Mouse (Mus musculus) testis, adult 2 months (tissue): ENCODE results near the gene Tmem252. TPM values are rescaled to one million over a fixed set of nuclear protein-coding genes. Genes with fewer than 3 reads are reported as not detected.

Experiments
- H3K27ac ChIP-seq: fragments of 200-500 bp; 2 replicates; pipeline ENCODE4 v1.5.1; 2012; ENCODE audit warnings: low read depth, low read length; ENCODE audit not compliant: control insufficient read depth, insufficient read depth
- H3K27me3 ChIP-seq: fragments of 200-500 bp; 2 replicates; pipeline ENCODE4 v1.6.1; 2012; ENCODE audit warnings: mild to moderate bottlenecking, low read length, moderate library complexity; ENCODE audit not compliant: control insufficient read depth, insufficient read depth
- H3K36me3 ChIP-seq: fragments of 200-500 bp; 2 replicates; pipeline ENCODE4 v1.6.1; 2012; ENCODE audit warnings: mild to moderate bottlenecking, low read length; ENCODE audit not compliant: control insufficient read depth, insufficient read depth
- H3K4me1 ChIP-seq: fragments of 200-500 bp; 2 replicates; pipeline ENCODE4 v1.6.1; 2012; ENCODE audit warnings: low read length; ENCODE audit not compliant: control insufficient read depth, insufficient read depth
- H3K4me3 ChIP-seq: fragments of 200-500 bp; 2 replicates; pipeline ENCODE4 v1.5.1; 2012; ENCODE audit warnings: low read depth, mild to moderate bottlenecking, low read length, moderate library complexity, mixed read lengths; ENCODE audit not compliant: control insufficient read depth
- CTCF ChIP-seq: fragments of 200-500 bp; IDR thresholded peaks from 2 replicates; pipeline ENCODE4 v1.5.1; 2012; ENCODE audit warnings: low read depth, mild to moderate bottlenecking, inconsistent platforms, low read length, moderate library complexity; ENCODE audit not compliant: control insufficient read depth, insufficient read depth, insufficient replicate concordance
- POLR2A ChIP-seq: fragments of 200-500 bp; IDR thresholded peaks from 2 replicates; pipeline ENCODE4 v1.6.1; 2012; ENCODE audit warnings: low read depth, mild to moderate bottlenecking, inconsistent platforms, low read length, moderate library complexity; ENCODE audit not compliant: control insufficient read depth
- polyA plus RNA-seq: library from polyadenylated mRNA; depleted of rRNA; stranded (reverse); fragments of >200 nt; gene quantifications from 2 replicates; pipeline ENCODE4 v1.2.3, GENCODE M21; 2012

Tmem252 gene
- polyA plus RNA-seq, 1 experiment: 0.06 TPM

GRCm38 (mm10) chr19:24662346-24662745 is 11.5 kb upstream of the Tmem252 start:
- H3K27me3 ChIP-seq: no peaks in the 10 kb centered on the region
- no peak overlapping the region for H3K4me3 ChIP-seq
- H3K36me3 ChIP-seq: no peaks in the 10 kb centered on the region
- H3K4me1 ChIP-seq: no peaks in the 10 kb centered on the region
- TF ChIP-seq POLR2A: no peak
- no peak for TF ChIP-seq CTCF
- H3K27ac ChIP-seq: no peak overlapping the region

GRCm38 (mm10) chr19:24665771-24666170 is 8.0 kb upstream of the Tmem252 start:
- TF ChIP-seq POLR2A: no peak
- no peak for TF ChIP-seq CTCF
- Histone ChIP-seq H3K27ac (no peak overlapping the region), H3K4me3 (no peak overlapping the region), H3K4me1 (no peaks in the 10 kb centered on the region), H3K27me3 (no peaks in the 10 kb centered on the region), H3K36me3 (no peaks in the 10 kb centered on the region)

DNA sequence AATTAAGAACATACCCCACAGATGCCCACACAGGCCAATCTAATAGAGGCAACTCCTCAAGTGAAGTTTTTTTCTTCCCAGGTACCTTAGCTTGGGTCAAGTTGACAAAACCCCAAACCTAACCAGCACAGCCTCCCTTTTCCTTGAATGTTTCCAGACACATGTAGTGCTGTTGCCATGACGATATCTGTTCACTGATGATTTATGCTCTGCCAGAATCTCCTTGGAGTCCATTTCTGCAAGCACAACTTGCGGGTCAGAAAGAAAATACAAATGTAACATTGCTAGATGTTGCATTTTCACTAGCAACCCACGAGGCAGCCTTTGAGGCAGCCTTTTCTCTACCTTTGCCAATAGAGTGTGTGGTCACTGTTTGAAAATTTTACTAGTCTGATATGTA is 6.3 kb upstream of the Tmem252 start:
- Histone ChIP-seq H3K27ac (no peak overlapping the region), H3K36me3 (no peaks in the 10 kb centered on the region), H3K4me3 (no peak overlapping the region), H3K4me1 (no peaks in the 10 kb centered on the region), H3K27me3 (no peaks in the 10 kb centered on the region)
- TF ChIP-seq CTCF (no peak), POLR2A (no peak)

GRCm38 (mm10) chr19:24671571-24671970 is 2.2 kb upstream of the Tmem252 start:
- H3K4me3 ChIP-seq: no peak overlapping the region
- no peak for TF ChIP-seq POLR2A
- TF ChIP-seq CTCF: no peak
- no peaks in the 10 kb centered on the region for H3K36me3 ChIP-seq
- no peak overlapping the region for H3K27ac ChIP-seq
- peaks cover 2% of the 10 kb centered on the region for H3K4me1 ChIP-seq
- H3K27me3 ChIP-seq: no peaks in the 10 kb centered on the region

DNA sequence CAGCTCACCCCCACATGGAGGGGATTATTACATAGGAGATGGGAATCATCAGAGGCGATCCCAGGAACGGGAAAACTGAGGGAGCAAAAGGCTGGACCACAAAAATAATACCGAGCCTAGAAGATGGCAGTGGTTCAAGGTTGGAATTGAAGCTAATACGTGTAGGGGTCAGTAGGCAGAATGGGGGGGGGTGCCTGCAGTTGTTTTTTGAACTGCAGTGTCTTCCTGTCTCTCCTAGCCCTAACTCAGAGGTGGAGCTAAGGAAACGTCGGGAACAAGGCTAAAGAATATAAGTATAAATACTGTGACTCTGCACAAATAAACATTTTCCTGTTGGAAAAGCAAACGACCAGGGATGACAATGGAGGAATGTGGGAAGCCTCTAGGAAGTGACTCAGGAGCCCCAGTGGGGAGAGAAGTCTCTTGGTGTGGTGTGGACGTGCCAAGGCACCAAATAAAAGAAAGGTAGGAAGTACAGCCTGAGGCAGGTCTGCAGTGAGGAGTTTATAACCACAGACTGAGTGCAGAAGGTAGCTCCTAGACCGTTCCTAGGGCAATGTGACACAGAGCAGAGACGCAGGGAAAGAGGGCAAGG is 1.3 kb upstream of the Tmem252 start:
- Histone ChIP-seq H3K27ac (no peak overlapping the region), H3K27me3 (no peaks in the 10 kb centered on the region), H3K36me3 (no peaks in the 10 kb centered on the region), H3K4me3 (no peak overlapping the region), H3K4me1 (peaks cover 2% of the 10 kb centered on the region)
- no peak for TF ChIP-seq CTCF
- no peak for TF ChIP-seq POLR2A

DNA sequence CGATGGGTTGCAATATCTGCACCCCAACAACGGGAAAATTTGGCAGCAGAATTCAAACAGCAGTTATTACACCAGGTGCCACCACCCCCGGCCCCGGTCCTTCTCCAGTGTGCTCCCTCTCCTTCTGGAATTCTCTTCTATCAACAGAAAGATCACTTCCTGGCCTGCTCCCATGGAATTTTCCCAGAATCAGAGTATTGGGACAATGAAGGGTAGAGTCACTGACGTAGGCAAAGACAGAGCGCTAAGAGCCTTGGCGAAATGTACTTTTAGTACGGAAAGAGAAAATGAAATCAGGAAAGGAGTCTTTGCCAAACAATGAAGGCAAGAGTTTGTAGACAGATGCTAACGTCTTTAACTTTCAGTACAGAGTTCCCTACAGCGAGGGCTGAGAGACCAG is 477 bp upstream of the Tmem252 start:
- Histone ChIP-seq H3K4me3 (no peak overlapping the region), H3K4me1 (peaks cover 2% of the 10 kb centered on the region), H3K27ac (no peak overlapping the region), H3K36me3 (no peaks in the 10 kb centered on the region), H3K27me3 (no peaks in the 10 kb centered on the region)
- TF ChIP-seq POLR2A: no peak
- no peak for TF ChIP-seq CTCF

DNA sequence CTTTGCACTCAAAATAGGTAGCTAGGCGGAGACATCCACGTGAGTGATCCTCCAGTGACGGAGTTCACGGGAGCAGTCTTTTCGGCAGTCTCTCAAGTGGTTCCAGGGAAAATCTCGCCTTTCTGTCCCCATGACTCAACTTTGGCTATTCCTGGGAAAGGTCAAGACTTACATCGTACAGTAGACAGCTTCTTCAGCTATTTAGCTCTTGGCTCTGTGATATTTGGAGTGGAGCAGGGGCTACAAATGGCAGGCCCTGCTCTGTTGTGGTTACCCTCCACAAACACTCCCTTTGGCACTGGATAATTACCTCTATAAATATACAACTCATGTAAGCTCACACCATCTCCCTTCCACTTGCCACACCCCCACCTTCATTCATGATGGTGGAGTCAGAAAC is 2.6 kb downstream of the Tmem252 start:
- Histone ChIP-seq H3K27me3 (no peaks in the 10 kb centered on the region), H3K4me1 (peaks cover 2% of the 10 kb centered on the region), H3K27ac (no peak overlapping the region), H3K36me3 (no peaks in the 10 kb centered on the region), H3K4me3 (no peak overlapping the region)
- TF ChIP-seq POLR2A: no peak
- no peak for TF ChIP-seq CTCF

DNA sequence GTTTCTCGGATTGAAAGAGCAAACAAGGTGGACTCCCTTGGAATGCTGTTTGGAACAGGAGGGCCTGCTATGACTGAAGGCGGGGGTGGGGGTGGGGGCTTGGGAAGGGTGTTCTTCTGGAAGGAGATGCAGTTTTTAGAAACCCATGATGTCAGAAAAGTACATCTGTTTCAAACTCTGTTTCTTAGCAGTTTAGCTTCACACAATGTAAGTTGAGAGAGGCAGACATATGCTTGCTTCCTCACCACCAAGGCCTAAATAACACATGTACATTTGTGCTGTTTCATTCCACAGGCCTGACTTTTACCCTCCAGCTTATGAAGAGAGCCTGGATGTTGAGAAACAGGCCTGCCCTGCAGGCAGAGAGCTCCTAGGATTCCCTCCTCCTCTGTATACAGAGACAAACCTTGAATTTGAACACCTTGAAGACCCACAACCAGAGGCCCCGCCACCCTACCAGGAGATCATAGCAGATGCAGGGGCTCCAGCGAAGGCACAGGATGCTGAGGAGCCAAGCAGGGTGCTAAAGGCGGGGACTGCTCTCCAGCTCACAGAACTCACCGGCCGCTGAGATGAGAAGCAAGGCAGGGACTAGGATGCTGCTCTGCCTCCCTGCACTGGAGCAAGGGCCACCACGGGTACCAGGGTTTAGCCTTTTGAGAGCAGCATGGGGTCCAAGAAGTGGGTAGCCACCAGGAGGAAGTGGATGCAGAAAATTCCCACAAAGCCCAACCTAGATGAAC is 3.6 kb downstream of the Tmem252 start:
- Histone ChIP-seq H3K27me3 (no peaks in the 10 kb centered on the region), H3K27ac (no peak overlapping the region), H3K4me3 (no peak overlapping the region), H3K36me3 (no peaks in the 10 kb centered on the region), H3K4me1 (peaks cover 2% of the 10 kb centered on the region)
- TF ChIP-seq POLR2A: no peak
- TF ChIP-seq CTCF: no peak
